Mouse (Mus musculus) MEL (cell line): ENCODE results near the gene Amigo3. TPM values are rescaled to one million over a fixed set of nuclear protein-coding genes. Genes with fewer than 3 reads are reported as not detected.

Experiments
- DNase-seq: peaks from one replicate; pipeline ENCODE4 v3.0.0; 2011; ENCODE audit warnings: low read depth, low spot score
- H3K27ac ChIP-seq: 2 replicates; pipeline ENCODE4 v1.5.1; 2012; ENCODE audit warnings: low read depth, mild to moderate bottlenecking, control low read depth, low read length, moderate library complexity; ENCODE audit not compliant: control insufficient read depth
- H3K27me3 ChIP-seq, 2 experiments: fragments of 150-350 bp in 1 of 2; sonication (generic) in 1 of 2; 2 replicates each; pipeline ENCODE4 v1.6.1; 2012; ENCODE audit warnings: low read length in 2 of 2, mild to moderate bottlenecking in 2 of 2, improper control_type of control experiment in 1 of 2, moderate library complexity in 1 of 2; ENCODE audit not compliant: insufficient read depth in 2 of 2, control insufficient read depth in 1 of 2
- H3K36me3 ChIP-seq, 2 experiments: 2 replicates each; pipeline ENCODE4 v1.6.1; 2012 to 2014; ENCODE audit warnings: low read length in 2 of 2, improper control_type of control experiment in 1 of 2, inconsistent platforms in 1 of 2, mild to moderate bottlenecking in 1 of 2; ENCODE audit not compliant: insufficient read depth in 2 of 2, control insufficient read depth in 1 of 2
- H3K4me1 ChIP-seq, 2 experiments: fragments of 150-350 bp in 1 of 2; sonication (generic) in 1 of 2; 2 replicates each; pipeline ENCODE4 v1.6.1; 2012; ENCODE audit warnings: low read length in 2 of 2, improper control_type of control experiment in 1 of 2, mild to moderate bottlenecking in 1 of 2; ENCODE audit not compliant: insufficient read depth in 2 of 2, control insufficient read depth in 1 of 2
- H3K4me3 ChIP-seq, 2 experiments: fragments of 150-350 bp in 1 of 2; sonication (generic) in 1 of 2; 2 replicates each; pipeline ENCODE4 v1.5.1; 2012; ENCODE audit warnings: low read depth in 2 of 2, low read length in 2 of 2, mild to moderate bottlenecking in 2 of 2, moderate library complexity in 2 of 2, control low read depth in 1 of 2, improper control_type of control experiment in 1 of 2; ENCODE audit not compliant: control insufficient read depth in 1 of 2, insufficient read depth in 1 of 2
- H3K79me2 ChIP-seq: 2 replicates; pipeline ENCODE4 v1.6.1; 2012; ENCODE audit warnings: mild to moderate bottlenecking, low read length, moderate library complexity; ENCODE audit not compliant: control insufficient read depth, poor library complexity, insufficient read depth
- H3K9ac ChIP-seq: 2 replicates; pipeline ENCODE4 v1.6.1; 2012; ENCODE audit warnings: low read depth, mild to moderate bottlenecking, control low read depth, low read length, moderate library complexity; ENCODE audit not compliant: control insufficient read depth, poor library complexity, severe bottlenecking
- H3K9me3 ChIP-seq: fragments of 150-350 bp; sonication (generic); replicated peaks from 2 replicates; pipeline ENCODE4 v1.6.1; 2012; ENCODE audit warnings: mild to moderate bottlenecking, low read length, improper control_type of control experiment, moderate library complexity; ENCODE audit not compliant: insufficient read depth
- BHLHE40 ChIP-seq: IDR thresholded peaks from 2 replicates; pipeline ENCODE4 v1.6.1; 2012; ENCODE audit warnings: low read depth, mild to moderate bottlenecking, inconsistent platforms, low read length, improper control_type of control experiment, borderline replicate concordance
- CHD1 ChIP-seq: IDR thresholded peaks from 2 replicates; pipeline ENCODE4 v1.6.1; 2012; ENCODE audit warnings: low read depth, mild to moderate bottlenecking, inconsistent platforms, low read length, improper control_type of control experiment
- CHD2 ChIP-seq: IDR thresholded peaks from 2 replicates; pipeline ENCODE4 v1.6.1; 2011; ENCODE audit warnings: low read length, improper control_type of control experiment
- CTCF ChIP-seq, 3 experiments: IDR thresholded peaks in 2 of 3; conservative IDR thresholded peaks in 1 of 3; 2 replicates each; pipeline ENCODE4 v1.5.1; 2011 to 2012; ENCODE audit warnings: low read length in 3 of 3, low read depth in 2 of 3, mild to moderate bottlenecking in 2 of 3, improper control_type of control experiment in 1 of 3, inconsistent platforms in 1 of 3, mixed read lengths in 1 of 3, moderate library complexity in 1 of 3; ENCODE audit not compliant: control insufficient read depth in 1 of 3, insufficient read depth in 1 of 3, poor library complexity in 1 of 3, severe bottlenecking in 1 of 3
- E2F4 ChIP-seq: IDR thresholded peaks from 2 replicates; pipeline ENCODE4 v1.6.1; 2011; ENCODE audit warnings: low read depth, low read length, improper control_type of control experiment, borderline replicate concordance
- ELF1 ChIP-seq: IDR thresholded peaks from 2 replicates; pipeline ENCODE4 v1.6.1; 2014; ENCODE audit warnings: low read depth, mild to moderate bottlenecking, inconsistent platforms, low read length, improper control_type of control experiment, moderate library complexity
- EP300 ChIP-seq, 2 experiments: IDR thresholded peaks; 2 replicates each; pipeline ENCODE4 v1.6.1; 2011; ENCODE audit warnings: improper control_type of control experiment in 2 of 2, low read length in 2 of 2, low read depth in 1 of 2, mild to moderate bottlenecking in 1 of 2
- ETS1 ChIP-seq: IDR thresholded peaks from 2 replicates; pipeline ENCODE4 v1.6.1; 2012; ENCODE audit warnings: low read depth, mild to moderate bottlenecking, inconsistent platforms, low read length, improper control_type of control experiment, moderate library complexity
- GABPA ChIP-seq: IDR thresholded peaks from 2 replicates; pipeline ENCODE4 v1.6.1; 2012; ENCODE audit warnings: low read depth, mild to moderate bottlenecking, inconsistent platforms, low read length, improper control_type of control experiment, moderate library complexity
- GATA1 ChIP-seq: IDR thresholded peaks from 2 replicates; pipeline ENCODE4 v1.6.1; 2011; ENCODE audit warnings: low read depth, low read length, improper control_type of control experiment
- HCFC1 ChIP-seq: IDR thresholded peaks from 2 replicates; pipeline ENCODE4 v1.6.1; 2012; ENCODE audit warnings: low read depth, mild to moderate bottlenecking, inconsistent platforms, low read length, improper control_type of control experiment, moderate library complexity
- JUND ChIP-seq: IDR thresholded peaks from 2 replicates; pipeline ENCODE4 v1.6.1; 2011; ENCODE audit warnings: low read depth, mild to moderate bottlenecking, improper control_type of control experiment, low read length
- KAT2A ChIP-seq: conservative IDR thresholded peaks from 2 replicates; pipeline ENCODE4 v1.6.1; 2012; ENCODE audit warnings: low read depth, low read length, improper control_type of control experiment, inconsistent platforms
- MAFK ChIP-seq: IDR thresholded peaks from 2 replicates; pipeline ENCODE4 v1.6.1; 2011; ENCODE audit warnings: low read depth, mild to moderate bottlenecking, low read length, improper control_type of control experiment, borderline replicate concordance
- MAX ChIP-seq: IDR thresholded peaks from 2 replicates; pipeline ENCODE4 v1.6.1; 2011; ENCODE audit warnings: low read length, improper control_type of control experiment
- MAZ ChIP-seq: IDR thresholded peaks from 2 replicates; pipeline ENCODE4 v1.6.1; 2012; ENCODE audit warnings: low read depth, mild to moderate bottlenecking, inconsistent platforms, low read length, improper control_type of control experiment
- MEF2A ChIP-seq: IDR thresholded peaks from 2 replicates; pipeline ENCODE4 v1.6.1; 2014; ENCODE audit warnings: low read depth, mild to moderate bottlenecking, inconsistent platforms, low read length, improper control_type of control experiment; ENCODE audit not compliant: poor library complexity, insufficient replicate concordance, severe bottlenecking; ENCODE audit errors: extremely low read depth
- MXI1 ChIP-seq: IDR thresholded peaks from 2 replicates; pipeline ENCODE4 v1.6.1; 2011; ENCODE audit warnings: mild to moderate bottlenecking, low read depth, low read length, improper control_type of control experiment
- MYB ChIP-seq: IDR thresholded peaks from 2 replicates; pipeline ENCODE4 v1.6.1; 2011; ENCODE audit warnings: mild to moderate bottlenecking, low read depth, low read length, improper control_type of control experiment
- MYC ChIP-seq: IDR thresholded peaks from 2 replicates; pipeline ENCODE4 v1.6.1; 2011; ENCODE audit warnings: low read depth, mild to moderate bottlenecking, low read length, improper control_type of control experiment, moderate library complexity
- NELFE ChIP-seq: IDR thresholded peaks from 2 replicates; pipeline ENCODE4 v1.6.1; 2011; ENCODE audit warnings: low read depth, low read length, improper control_type of control experiment
- POLR2A ChIP-seq, 2 experiments: IDR thresholded peaks; 2 replicates each; pipeline ENCODE4 v1.6.1; 2011 to 2012; ENCODE audit warnings: low read length in 2 of 2, mild to moderate bottlenecking in 2 of 2, control low read depth in 1 of 2, improper control_type of control experiment in 1 of 2, low read depth in 1 of 2, moderate library complexity in 1 of 2; ENCODE audit not compliant: control insufficient read depth in 1 of 2, insufficient read depth in 1 of 2, poor library complexity in 1 of 2
- POLR2AphosphoS2 ChIP-seq: IDR thresholded peaks from 2 replicates; pipeline ENCODE4 v1.6.1; 2011; ENCODE audit warnings: low read length, improper control_type of control experiment
- POLR2AphosphoS5 ChIP-seq: IDR thresholded peaks from 2 replicates; pipeline ENCODE4 v1.6.1; 2012; ENCODE audit warnings: low read depth, borderline replicate concordance, mild to moderate bottlenecking, inconsistent platforms, low read length, moderate library complexity, mixed read lengths
- RAD21 ChIP-seq: IDR thresholded peaks from 2 replicates; pipeline ENCODE4 v1.6.1; 2011; ENCODE audit warnings: mild to moderate bottlenecking, low read depth, low read length, improper control_type of control experiment
- RCOR1 ChIP-seq: IDR thresholded peaks from 2 replicates; pipeline ENCODE4 v1.6.1; 2012; ENCODE audit warnings: low read depth, mild to moderate bottlenecking, inconsistent platforms, low read length, improper control_type of control experiment
- SIN3A ChIP-seq: IDR thresholded peaks from 2 replicates; pipeline ENCODE4 v1.6.1; 2012; ENCODE audit warnings: low read length, improper control_type of control experiment, inconsistent platforms
- SMC3 ChIP-seq: IDR thresholded peaks from 2 replicates; pipeline ENCODE4 v1.6.1; 2011; ENCODE audit warnings: low read depth, low read length, improper control_type of control experiment
- TAL1 ChIP-seq: IDR thresholded peaks from 2 replicates; pipeline ENCODE4 v1.6.1; 2012; ENCODE audit warnings: mild to moderate bottlenecking, inconsistent platforms, low read length, moderate library complexity, mixed read lengths
- TBP ChIP-seq: IDR thresholded peaks from 2 replicates; pipeline ENCODE4 v1.8.0; 2011; ENCODE audit warnings: low read depth, low read length, improper control_type of control experiment
- TCF12 ChIP-seq: IDR thresholded peaks from 2 replicates; pipeline ENCODE4 v1.6.1; 2014; ENCODE audit warnings: low read depth, mild to moderate bottlenecking, inconsistent platforms, low read length, improper control_type of control experiment, moderate library complexity
- UBTF ChIP-seq: IDR thresholded peaks from 2 replicates; pipeline ENCODE4 v1.6.1; 2012; ENCODE audit warnings: low read depth, mild to moderate bottlenecking, inconsistent platforms, low read length, improper control_type of control experiment, moderate library complexity, borderline replicate concordance; ENCODE audit not compliant: insufficient read depth
- USF2 ChIP-seq, 2 experiments: IDR thresholded peaks; 2 replicates each; pipeline ENCODE4 v1.6.1; 2011 to 2012; ENCODE audit warnings: improper control_type of control experiment in 2 of 2, low read length in 2 of 2, borderline replicate concordance in 1 of 2, inconsistent platforms in 1 of 2, low read depth in 1 of 2, mild to moderate bottlenecking in 1 of 2; ENCODE audit not compliant: insufficient read depth in 1 of 2
- ZC3H11A ChIP-seq: IDR thresholded peaks from 2 replicates; pipeline ENCODE4 v1.6.1; 2012; ENCODE audit warnings: low read depth, mild to moderate bottlenecking, inconsistent platforms, low read length, improper control_type of control experiment
- ZKSCAN1 ChIP-seq: IDR thresholded peaks from 2 replicates; pipeline ENCODE4 v1.6.1; 2012; ENCODE audit warnings: low read depth, mild to moderate bottlenecking, inconsistent platforms, low read length, improper control_type of control experiment, moderate library complexity
- ZMIZ1 ChIP-seq: IDR thresholded peaks from 2 replicates; pipeline ENCODE4 v1.6.1; 2012; ENCODE audit warnings: low read depth, mild to moderate bottlenecking, inconsistent platforms, low read length, improper control_type of control experiment, moderate library complexity
- ZNF384 ChIP-seq: IDR thresholded peaks from 2 replicates; pipeline ENCODE4 v1.6.1; 2012; ENCODE audit warnings: low read depth, mild to moderate bottlenecking, inconsistent platforms, low read length, improper control_type of control experiment
- polyA plus RNA-seq, 2 experiments: library from polyadenylated mRNA; stranded (reverse) in 1 of 2; unstranded in 1 of 2; fragments of >175 nt in 1 of 2; fragments of >200 nt in 1 of 2; gene quantifications; 2 replicates each; pipeline versions ENCODE4 v1.2.1 to v1.2.4; 2012; ENCODE audit warnings: low replicate concordance in 2 of 2, low read depth in 1 of 2; ENCODE audit not compliant: insufficient read length in 2 of 2, insufficient read depth in 1 of 2, missing spikeins in 1 of 2
- total RNA-seq: library from RNA; depleted of rRNA; stranded (reverse); fragments of 300-350 nt; gene quantifications from 2 replicates; pipeline ENCODE4 v1.2.3, GENCODE M21; 2012

Gene Amigo3
- total and polyA plus RNA-seq, 3 experiments: 2.2 to 3.4 TPM; not detected in 1

DNA sequence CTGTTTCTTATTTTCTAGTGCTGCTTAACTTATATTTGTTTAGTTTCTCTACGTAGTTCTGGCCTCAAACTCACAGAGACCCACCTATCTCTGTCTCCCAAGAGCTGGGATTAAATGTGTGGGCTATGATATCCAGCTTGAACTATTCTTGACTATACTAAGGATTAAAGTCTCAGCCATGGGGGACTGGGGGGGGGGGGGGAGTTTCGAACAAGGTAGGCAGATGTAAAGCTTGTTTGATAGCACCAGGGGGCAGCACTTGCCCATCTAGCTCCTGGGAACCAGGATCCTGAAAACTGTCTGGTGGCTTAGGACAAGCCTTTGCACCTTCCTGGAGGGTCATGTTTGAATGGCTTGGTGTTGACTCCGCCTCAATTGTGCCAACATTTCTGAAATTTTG lies 42.6 kb downstream of the Amigo3 start:
- peak overlapping the region; percentile 66 to 77 for H3K4me3 ChIP-seq
- no peaks in the 10 kb centered on the region for H3K9me3 ChIP-seq
- TF ChIP-seq GATA1 (no peak), CTCF (IDR thresholded peaks at IDR 0.05 in 2 of 3, conservative IDR thresholded peaks at IDR 0.05 in 1 of 3; ENCODE audit: control insufficient read depth in 1 of 3, insufficient read depth in 1 of 3, low read depth in 2 of 3, low read length in 3 of 3, poor library complexity in 1 of 3, severe bottlenecking in 1 of 3) (peak; percentile 60 to 78 (median 78)), POLR2AphosphoS5 (no peak), POLR2AphosphoS2 (no peak), GABPA (no peak), ZMIZ1 (no peak), CHD2 (no peak), POLR2A (IDR thresholded peaks at IDR 0.05; ENCODE audit: control insufficient read depth in 1 of 2, insufficient read depth in 1 of 2, low read depth in 1 of 2, low read length in 2 of 2, poor library complexity in 1 of 2) (no peak), MAZ (0 out of 2 replicates have a peak, but pooled peaks have one; percentile 49), ELF1 (no peak), EP300 (IDR thresholded peaks at IDR 0.05; ENCODE audit: low read depth in 1 of 2, low read length in 2 of 2) (no peak), E2F4 (no peak), MAX (no peak), MAFK (no peak), ZNF384 (no peak), HCFC1 (0 out of 2 replicates have a peak, but pooled peaks have one; percentile 12), MYC (no peak), ZKSCAN1 (no peak), UBTF (no peak), ETS1 (no peak), KAT2A (no peak), JUND (no peak), RAD21 (peak; percentile 82), TBP (no peak), USF2 (IDR thresholded peaks at IDR 0.05; ENCODE audit: borderline replicate concordance in 1 of 2, insufficient read depth in 1 of 2, low read depth in 1 of 2, low read length in 2 of 2) (no peak), CHD1 (no peak), TCF12 (no peak), TAL1 (no peak), MXI1 (no peak), NELFE (no peak), SIN3A (no peak; the same call in 1 of the 2 replicates), SMC3 (peak; percentile 81), MYB (no peak), RCOR1 (no peak), ZC3H11A (peak; percentile 84), MEF2A (no peak), BHLHE40 (no peak)
- TF ChIP-seq, all 39 proteins: peak for 6
- H3K36me3 ChIP-seq: no peaks in the 10 kb centered on the region; a peak in 1 of 4 replicates
- H3K79me2 ChIP-seq: peaks cover 10% of the 10 kb centered on the region
- no peaks in the 10 kb centered on the region for H3K27me3 ChIP-seq
- peak; percentile 89 for DNase-seq
- peak overlapping the region; percentile 69 for H3K9ac ChIP-seq
- H3K27ac ChIP-seq: peak overlapping the region; percentile 85
- H3K4me1 ChIP-seq: peaks cover 3 to 10% of the 10 kb centered on the region in 2 experiments; a peak in 3 of 4 replicates
